Mouse (Mus musculus): ENCODE measurements around the gene Gm45140. TPM values are rescaled to one million over a fixed set of nuclear protein-coding genes. Genes with fewer than 3 reads are reported as not detected.

Gene Gm45140
- total and polyA plus RNA-seq, 3 experiments: 9.9 to 26.2 TPM; not detected in 1

DNA sequence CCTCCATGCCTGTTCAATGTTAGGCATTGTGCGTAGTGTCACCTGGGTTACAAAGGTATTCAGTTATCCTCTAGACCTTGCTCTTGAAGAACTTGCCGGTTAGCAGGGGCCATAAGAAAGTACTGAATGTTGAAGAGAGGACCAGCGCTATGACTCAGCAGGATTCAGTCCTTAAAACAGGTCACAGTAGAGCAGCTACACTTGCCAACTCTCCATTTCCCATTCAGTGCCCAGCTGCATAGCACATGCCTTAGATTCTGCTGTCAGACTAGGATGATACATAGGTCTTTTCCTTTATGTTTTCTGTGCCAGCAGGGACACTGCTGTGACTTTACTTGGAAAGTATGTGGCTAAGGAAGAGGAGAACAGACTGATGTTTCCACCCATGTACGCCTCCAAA lies 17.9 kb upstream of the Gm45140 start:
- peaks cover 4 to 8% of the 10 kb centered on the region in 2 experiments; a peak in 3 of 4 replicates for H3K4me1 ChIP-seq (ENCODE audit: control insufficient read depth in 1 of 2, insufficient read depth in 2 of 2, low read length in 2 of 2)
- no peak for TF ChIP-seq EP300 (IDR thresholded peaks at IDR 0.05; ENCODE audit: low read depth in 1 of 2, low read length in 2 of 2)
- peaks cover 8 to 9% of the 10 kb centered on the region in 2 experiments for H3K36me3 ChIP-seq (ENCODE audit: control insufficient read depth in 1 of 2, insufficient read depth in 2 of 2, low read length in 2 of 2)
- peaks cover 25% of the 10 kb centered on the region for H3K79me2 ChIP-seq (ENCODE audit: control insufficient read depth, insufficient read depth, low read length, poor library complexity)
- H3K9ac ChIP-seq (ENCODE audit: control insufficient read depth, low read depth, low read length, poor library complexity, severe bottlenecking): no peak overlapping the region
- H3K9me3 ChIP-seq (replicated peaks; ENCODE audit: insufficient read depth, low read length): no peaks in the 10 kb centered on the region
- H3K27ac ChIP-seq (ENCODE audit: control insufficient read depth, low read depth, low read length): no peak overlapping the region
- H3K27me3 ChIP-seq (ENCODE audit: control insufficient read depth in 1 of 2, insufficient read depth in 2 of 2, low read length in 2 of 2): peaks cover 2 to 8% of the 10 kb centered on the region in 2 experiments; a peak in 3 of 4 replicates
- no peak overlapping the region for H3K4me3 ChIP-seq (ENCODE audit: control insufficient read depth in 1 of 2, insufficient read depth in 1 of 2, low read depth in 2 of 2, low read length in 2 of 2)
- DNase-seq (ENCODE audit: low read depth, low spot score): peak; percentile 35

DNA sequence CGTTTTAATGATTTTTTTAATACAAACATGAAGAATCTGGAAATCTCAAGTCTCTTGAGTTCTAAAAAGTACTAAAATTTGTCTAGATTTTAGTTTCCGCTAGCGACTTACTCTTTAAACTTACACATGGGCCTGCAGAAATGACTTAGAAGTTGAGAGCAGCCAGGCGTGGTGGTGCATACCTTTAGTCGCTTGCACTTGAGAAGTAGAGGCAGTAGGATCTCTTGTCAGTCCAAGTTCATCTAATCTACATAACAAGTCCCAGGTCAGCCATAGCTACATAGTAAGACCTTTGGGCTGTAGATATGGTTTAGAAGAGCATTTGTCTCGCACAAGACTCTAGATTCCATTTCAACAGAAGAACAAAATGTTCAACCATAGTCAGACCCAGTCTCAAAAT lies 16.3 kb upstream of the Gm45140 start:
- Histone ChIP-seq H3K27me3 (ENCODE audit: control insufficient read depth in 1 of 2, insufficient read depth in 2 of 2, low read length in 2 of 2) (peaks cover 0 to 2% of the 10 kb centered on the region in 2 experiments; a peak in 1 of 4 replicates), H3K9me3 (replicated peaks; ENCODE audit: insufficient read depth, low read length) (no peaks in the 10 kb centered on the region), H3K4me3 (ENCODE audit: control insufficient read depth in 1 of 2, insufficient read depth in 1 of 2, low read depth in 2 of 2, low read length in 2 of 2) (peak overlapping the region in 1 of 2 experiments; percentile 73; a peak in 1 of 4 replicates), H3K9ac (ENCODE audit: control insufficient read depth, low read depth, low read length, poor library complexity, severe bottlenecking) (no peak overlapping the region), H3K36me3 (ENCODE audit: control insufficient read depth in 1 of 2, insufficient read depth in 2 of 2, low read length in 2 of 2) (peaks cover 19 to 25% of the 10 kb centered on the region in 2 experiments), H3K4me1 (ENCODE audit: control insufficient read depth in 1 of 2, insufficient read depth in 2 of 2, low read length in 2 of 2) (peaks cover 4 to 12% of the 10 kb centered on the region in 2 experiments; a peak in 3 of 4 replicates), H3K27ac (ENCODE audit: control insufficient read depth, low read depth, low read length) (no peak overlapping the region), H3K79me2 (ENCODE audit: control insufficient read depth, insufficient read depth, low read length, poor library complexity) (peaks cover 41% of the 10 kb centered on the region)
- TF ChIP-seq EP300 (IDR thresholded peaks at IDR 0.05; ENCODE audit: low read depth in 1 of 2, low read length in 2 of 2) (no peak), TBP (IDR thresholded peaks at IDR 0.05; ENCODE audit: low read depth, low read length) (no peak), MEF2A (IDR thresholded peaks at IDR 0.05; ENCODE audit: extremely low read depth, insufficient replicate concordance, low read depth, low read length, poor library complexity, severe bottlenecking) (no peak), MAX (IDR thresholded peaks at IDR 0.05; ENCODE audit: low read length) (no peak), HCFC1 (IDR thresholded peaks at IDR 0.05; ENCODE audit: low read depth, low read length) (no peak), POLR2AphosphoS2 (IDR thresholded peaks at IDR 0.05; ENCODE audit: low read length) (no peak), USF1 (IDR thresholded peaks at IDR 0.05; ENCODE audit: low read depth, low read length) (no peak), POLR2A (IDR thresholded peaks at IDR 0.05; ENCODE audit: control insufficient read depth in 1 of 2, insufficient read depth in 1 of 2, low read depth in 1 of 2, low read length in 2 of 2, poor library complexity in 1 of 2) (no peak), MXI1 (IDR thresholded peaks at IDR 0.05; ENCODE audit: low read depth, low read length) (no peak), CHD2 (IDR thresholded peaks at IDR 0.05; ENCODE audit: low read length) (no peak), E2F4 (IDR thresholded peaks at IDR 0.05; ENCODE audit: borderline replicate concordance, low read depth, low read length) (no peak), ZKSCAN1 (IDR thresholded peaks at IDR 0.05; ENCODE audit: low read depth, low read length) (no peak), TAL1 (IDR thresholded peaks at IDR 0.05; ENCODE audit: low read length) (no peak), MAFK (IDR thresholded peaks at IDR 0.05; ENCODE audit: borderline replicate concordance, low read depth, low read length) (no peak), MYB (IDR thresholded peaks at IDR 0.05; ENCODE audit: low read depth, low read length) (no peak), CHD1 (IDR thresholded peaks at IDR 0.05; ENCODE audit: low read depth, low read length) (no peak), SMC3 (IDR thresholded peaks at IDR 0.05; ENCODE audit: low read depth, low read length) (no peak), MYC (IDR thresholded peaks at IDR 0.05; ENCODE audit: low read depth, low read length) (no peak)
- peak; percentile 31 for DNase-seq (ENCODE audit: low read depth, low spot score)
